Mouse (Mus musculus) ES-E14 (cell line): Measurements from ENCODE around the gene 5330417C22Rik. TPM values are rescaled to one million over a fixed set of nuclear protein-coding genes. Genes with fewer than 3 reads are reported as not detected.

Experiments
- DNase-seq: peaks from one replicate; pipeline ENCODE4 v3.0.0-alpha.2; 2013; ENCODE audit warnings: low read depth, low spot score
- H3K27ac ChIP-seq: 2 replicates; pipeline ENCODE4 v1.5.1; 2012; ENCODE audit warnings: low read depth, mild to moderate bottlenecking, low read length, moderate library complexity, mixed read lengths; ENCODE audit not compliant: poor library complexity, insufficient read depth, severe bottlenecking
- H3K36me3 ChIP-seq: 2 replicates; pipeline ENCODE4 v1.6.1; 2012; ENCODE audit warnings: mild to moderate bottlenecking, low read length, moderate library complexity, mixed read lengths; ENCODE audit not compliant: control insufficient read depth, poor library complexity, insufficient read depth, severe bottlenecking
- H3K4me1 ChIP-seq, 2 experiments: fragments of 150-350 bp in 1 of 2; sonication (generic) in 1 of 2; 2 replicates each; pipeline ENCODE4 v1.6.1; 2012; ENCODE audit warnings: low read length in 2 of 2, mild to moderate bottlenecking in 1 of 2, mixed read lengths in 1 of 2; ENCODE audit not compliant: control insufficient read depth in 2 of 2, insufficient read depth in 2 of 2, poor library complexity in 1 of 2
- H3K4me3 ChIP-seq, 2 experiments: fragments of 150-350 bp in 1 of 2; sonication (generic) in 1 of 2; 2 replicates each; pipeline ENCODE4 v1.5.1; 2012; ENCODE audit warnings: low read length in 2 of 2, low read depth in 1 of 2, mild to moderate bottlenecking in 1 of 2, mixed read lengths in 1 of 2; ENCODE audit not compliant: insufficient read depth in 1 of 2, poor library complexity in 1 of 2, severe bottlenecking in 1 of 2
- H3K9ac ChIP-seq: 2 replicates; pipeline ENCODE4 v1.6.1; 2012; ENCODE audit warnings: low read depth, mild to moderate bottlenecking, low read length, mixed read lengths; ENCODE audit not compliant: poor library complexity, insufficient read depth, severe bottlenecking
- H3K9me3 ChIP-seq: fragments of 150-350 bp; sonication (generic); 2 replicates; pipeline ENCODE4 v1.6.1; 2012; ENCODE audit warnings: low read depth, mild to moderate bottlenecking, low read length; ENCODE audit not compliant: control insufficient read depth, insufficient read depth
- CHD2 ChIP-seq: IDR thresholded peaks from 2 replicates; pipeline ENCODE4 v1.6.1; 2014; ENCODE audit warnings: mild to moderate bottlenecking, low read depth, low read length, inconsistent platforms
- HCFC1 ChIP-seq: IDR thresholded peaks from 2 replicates; pipeline ENCODE4 v1.6.1; 2012; ENCODE audit warnings: low read length, inconsistent platforms, borderline replicate concordance; ENCODE audit not compliant: insufficient read depth
- MAFK ChIP-seq: IDR thresholded peaks from 2 replicates; pipeline ENCODE4 v1.6.1; 2014; ENCODE audit warnings: mild to moderate bottlenecking, low read depth, low read length, inconsistent platforms; ENCODE audit not compliant: insufficient read depth
- ZC3H11A ChIP-seq: IDR thresholded peaks from 2 replicates; pipeline ENCODE4 v1.6.1; 2012; ENCODE audit warnings: low read depth, mild to moderate bottlenecking, inconsistent platforms, low read length, borderline replicate concordance
- ZNF384 ChIP-seq: IDR thresholded peaks from 2 replicates; pipeline ENCODE4 v1.6.1; 2012; ENCODE audit warnings: low read depth, low read length, inconsistent platforms
- in situ Hi-C, 2 experiments: fragments of 600-800 bp; cut with MboI; formaldehyde crosslinking; loops; one replicate each; pipeline ENCODE4 v1.15.1; 2025; ENCODE audit warnings: low sequenced_read_pairs in 2 of 2, inconsistent platforms in 1 of 2; ENCODE audit not compliant: unreplicated experiment in 2 of 2
- total RNA-seq: library from RNA; depleted of rRNA; stranded (reverse); fragments of 300-350 nt; gene quantifications from 2 replicates; pipeline ENCODE4 v1.2.3, GENCODE M21; 2012

Gene 5330417C22Rik
- total RNA-seq, 1 experiment, result 0.27 TPM

- no peak overlapping the region for H3K4me3 ChIP-seq
- no peak for TF ChIP-seq ZNF384
- TF ChIP-seq MAFK, result no peak
- TF ChIP-seq CHD2, result no peak
- TF ChIP-seq HCFC1, result no peak
- TF ChIP-seq ZC3H11A, result no peak
- in situ Hi-C loops, result no loop called here
- no peaks in the 10 kb centered on the region for H3K36me3 ChIP-seq
- no peak overlapping the region for H3K9ac ChIP-seq
- H3K27ac ChIP-seq, result no peak overlapping the region
- no peaks in the 10 kb centered on the region for H3K4me1 ChIP-seq
- no peak for DNase-seq
- no peaks in the 10 kb centered on the region for H3K9me3 ChIP-seq
Measured at GRCm38 (mm10) chr3:108484749-108485148, 51.6 kb downstream of the 5330417C22Rik start.

DNA sequence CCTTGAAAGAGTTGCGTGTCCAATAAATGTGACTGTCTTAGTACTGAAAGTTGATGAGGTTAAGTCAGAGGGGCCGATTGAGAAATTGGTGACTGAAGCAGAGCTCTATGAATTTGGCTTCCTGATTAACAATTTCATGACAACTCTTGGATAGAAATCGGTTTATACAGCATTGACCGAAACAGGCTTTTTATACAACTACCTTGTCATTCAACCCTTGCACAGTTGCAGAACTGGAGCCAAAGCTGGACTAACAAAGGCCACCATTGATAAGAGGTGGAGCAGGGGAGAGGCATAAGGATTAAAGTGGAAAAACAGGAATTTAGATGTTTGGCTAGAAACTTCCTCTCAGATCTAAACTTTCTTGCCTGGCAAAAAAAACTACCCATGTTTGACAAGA, 57.5 kb downstream of the 5330417C22Rik start:
- H3K9ac ChIP-seq, result no peak overlapping the region
- no peaks in the 10 kb centered on the region for H3K4me1 ChIP-seq
- no peak for DNase-seq
- TF ChIP-seq ZNF384, result no peak
- TF ChIP-seq ZC3H11A, result no peak
- no peak for TF ChIP-seq MAFK
- TF ChIP-seq HCFC1, result no peak
- TF ChIP-seq CHD2, result no peak
- H3K4me3 ChIP-seq, result no peak overlapping the region
- no peaks in the 10 kb centered on the region for H3K9me3 ChIP-seq
- H3K27ac ChIP-seq, result no peak overlapping the region
- no peaks in the 10 kb centered on the region for H3K36me3 ChIP-seq
- in situ Hi-C loops, result no loop called here

DNA sequence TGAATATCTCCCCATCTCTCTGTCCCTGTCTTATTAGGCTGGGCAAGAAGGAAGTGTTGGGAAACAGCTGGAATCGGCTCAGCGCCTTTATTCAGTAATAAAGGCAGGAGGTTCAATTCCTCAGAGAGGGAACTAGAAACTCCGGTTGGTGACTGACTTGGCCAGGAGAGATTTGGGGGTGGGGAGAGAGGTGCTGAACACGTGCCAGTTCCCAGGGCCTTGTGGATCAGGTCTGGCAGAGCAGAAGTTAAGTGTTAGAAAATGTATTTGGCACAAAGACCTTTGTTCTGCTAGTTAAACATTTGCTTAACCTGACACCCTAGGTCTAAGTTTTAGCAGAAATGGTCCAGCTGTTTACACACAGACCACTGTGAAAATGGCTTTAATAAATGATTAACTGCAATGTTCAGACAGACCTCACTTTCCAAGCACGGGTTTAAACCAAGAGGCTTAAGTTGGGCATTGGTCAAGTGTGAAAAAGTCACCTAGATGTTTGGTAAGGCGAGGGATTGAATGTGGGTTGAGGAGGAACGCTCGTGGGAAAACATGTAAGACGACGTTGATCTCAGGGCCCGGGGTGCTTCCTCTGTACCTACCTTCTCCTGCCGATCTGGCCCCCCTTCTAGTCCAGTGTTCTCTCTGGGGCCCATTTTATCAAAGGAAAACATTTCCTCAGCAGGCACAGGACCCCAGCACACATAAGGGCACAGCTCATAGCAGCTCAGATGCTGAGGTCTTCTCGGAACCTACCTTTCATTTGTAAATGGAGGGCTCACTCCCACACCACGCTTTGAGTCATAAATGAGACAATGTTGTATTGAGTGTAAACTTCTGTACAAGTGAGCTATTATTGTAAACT, 59.3 kb downstream of the 5330417C22Rik start:
- Histone ChIP-seq H3K27ac (no peak overlapping the region), H3K9ac (no peak overlapping the region), H3K4me1 (peaks cover 0 to 2% of the 10 kb centered on the region in 2 experiments; a peak in 1 of 4 replicates), H3K36me3 (no peaks in the 10 kb centered on the region), H3K9me3 (no peaks in the 10 kb centered on the region), H3K4me3 (no peak overlapping the region)
- TF ChIP-seq ZC3H11A (no peak), HCFC1 (no peak), ZNF384 (no peak), MAFK (no peak)
- in situ Hi-C loops, result no loop called here
- no peak for DNase-seq

DNA sequence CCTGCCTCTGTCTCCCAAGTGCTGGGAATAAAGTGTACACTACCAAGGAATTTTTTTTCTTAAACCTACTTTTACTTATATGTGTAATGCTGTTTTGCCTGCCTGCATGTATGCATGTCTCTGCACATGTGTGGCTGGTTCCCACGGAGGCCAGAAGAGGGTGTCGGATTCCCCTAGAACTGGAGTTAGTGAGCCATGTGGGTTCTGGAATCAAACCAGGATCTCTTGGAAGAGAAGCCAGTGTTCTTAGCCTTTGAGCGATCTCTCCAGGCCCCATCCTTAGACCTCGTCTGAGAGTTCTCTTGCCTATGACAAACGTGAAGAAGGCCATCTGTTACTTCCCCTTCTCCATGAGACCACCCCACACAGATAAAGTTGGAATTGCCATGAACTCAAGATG, 60.8 kb downstream of the 5330417C22Rik start:
- no peak for DNase-seq
- H3K4me1 ChIP-seq, result peaks cover 0 to 2% of the 10 kb centered on the region in 2 experiments; a peak in 1 of 4 replicates
- no peaks in the 10 kb centered on the region for H3K9me3 ChIP-seq
- no peaks in the 10 kb centered on the region for H3K36me3 ChIP-seq
- H3K9ac ChIP-seq, result no peak overlapping the region
- H3K27ac ChIP-seq, result no peak overlapping the region
- TF ChIP-seq ZNF384, result no peak
- TF ChIP-seq ZC3H11A, result no peak
- TF ChIP-seq HCFC1, result no peak
- TF ChIP-seq MAFK, result no peak
- TF ChIP-seq CHD2, result no peak
- in situ Hi-C loops, result no loop called here
- no peak overlapping the region for H3K4me3 ChIP-seq
